Mouse (Mus musculus) bone marrow macrophage, adult 2 months (primary cell): ENCODE measurements around the gene Zfp341.

Source experiments
- CTCF ChIP-seq: IDR thresholded peaks from 2 replicates; pipeline ENCODE4 v1.5.1; 2012; ENCODE audit warnings: low read depth, mild to moderate bottlenecking, low read length, moderate library complexity
- POLR2A ChIP-seq: IDR thresholded peaks from 2 replicates; pipeline ENCODE4 v1.6.1; 2012; ENCODE audit warnings: mild to moderate bottlenecking, low read depth, low read length, borderline replicate concordance

- no peak for TF ChIP-seq CTCF
- no peak for TF ChIP-seq POLR2A
These were observed 21.0 kb downstream of the Zfp341 start for GRCm38 (mm10) chr2:154633876-154634644.
